Mouse (Mus musculus) gastrocnemius, adult 8-10 months (tissue): Measurements from ENCODE around the gene Rhbdd1. TPM values are rescaled to one million over a fixed set of nuclear protein-coding genes. Genes with fewer than 3 reads are reported as not detected.

Experiments used
- DNase-seq, 2 experiments: peaks; one replicate each; pipeline ENCODE4 v3.0.0; 2022; ENCODE audit warnings: low spot score in 2 of 2
- total RNA-seq, 4 experiments: library from RNA; stranded (reverse); gene quantifications; 2 replicates each; pipeline ENCODE4 v1.2.4; 2022

Rhbdd1 gene
- total RNA-seq, 4 experiments from 2014 or later = 7.6 to 8.7 (median 8.0) TPM

DNA sequence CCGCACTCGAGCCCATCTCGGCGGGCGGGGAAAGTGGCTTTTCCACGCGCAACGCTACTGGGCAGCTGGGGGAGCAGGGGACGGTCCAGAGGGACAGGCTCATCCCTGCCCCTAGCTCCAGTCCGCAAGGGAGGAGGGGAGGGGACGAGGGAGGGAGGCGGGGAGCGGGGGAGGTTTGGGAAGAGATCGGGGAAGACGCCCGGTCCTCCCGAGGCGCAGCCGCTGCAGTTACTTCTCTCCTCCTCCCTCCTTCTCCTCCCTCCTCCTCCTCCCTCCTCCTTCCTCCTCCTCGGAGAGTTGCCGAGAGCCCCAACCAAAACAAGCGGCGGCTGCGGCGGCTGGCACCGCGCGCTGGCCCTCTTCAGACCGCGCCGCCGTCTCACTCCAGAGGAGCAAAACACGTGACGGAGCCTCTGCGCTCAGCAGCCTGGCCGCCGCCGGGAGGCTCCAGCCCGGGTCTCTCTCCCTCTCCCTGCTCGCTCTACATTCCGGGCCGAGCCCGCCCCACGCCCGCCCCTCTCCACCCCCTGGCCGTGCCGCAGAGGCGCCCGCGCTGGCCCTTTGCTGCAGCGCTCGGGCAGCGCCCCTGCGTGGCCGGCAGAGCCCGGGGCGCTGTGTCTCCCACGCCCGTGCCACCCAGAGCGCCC lies 25.0 kb upstream of the Rhbdd1 start, which contains the start of gene Irs1:
TSS of gene Irs1 (minus strand) at position 266 of the 647 bp plus-strand sequence.
- peak; percentile 74 to 87 for DNase-seq

DNA sequence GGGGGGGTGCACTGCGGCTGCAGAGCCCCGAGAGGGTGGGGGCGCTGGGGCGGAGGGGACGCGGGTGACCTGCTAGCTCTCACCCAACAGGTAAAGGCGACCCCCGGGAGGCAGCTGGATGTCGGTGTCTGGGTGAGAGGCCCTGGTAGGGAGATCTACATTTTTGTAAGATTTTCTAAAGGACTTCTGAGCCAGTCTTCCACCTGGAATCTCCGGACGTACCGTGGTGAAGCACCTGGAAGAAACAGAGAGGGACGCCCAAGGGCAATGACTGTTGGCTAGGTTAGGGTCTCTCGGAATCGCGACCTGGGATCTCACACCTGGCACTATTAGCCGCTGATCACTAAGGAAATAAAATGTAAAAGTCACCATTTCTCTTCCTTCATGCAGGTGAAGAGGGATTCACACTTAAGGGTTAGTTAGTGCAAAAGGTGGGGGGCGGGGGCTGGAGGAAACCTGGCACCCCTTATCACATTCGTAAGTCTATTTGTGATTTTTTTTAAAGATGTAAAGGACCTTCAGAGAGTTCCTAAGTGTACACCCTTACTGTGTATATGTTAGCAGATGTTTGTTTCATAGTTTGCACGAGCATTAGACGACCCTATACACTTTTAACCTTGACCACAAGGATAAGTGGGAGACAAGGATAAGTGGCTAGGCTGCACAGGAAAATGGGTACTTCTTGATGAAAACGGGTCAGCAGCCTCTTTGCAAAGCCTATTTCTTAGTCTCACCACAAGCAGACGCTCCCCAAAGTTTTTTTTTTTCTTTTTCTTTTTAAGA lies 24.1 kb upstream of the Rhbdd1 start:
- DNase-seq = no peak

GRCm38 (mm10) chr1:82292771-82293170 lies 23.5 kb upstream of the Rhbdd1 start:
- peak in 1 of 2 experiments; percentile 26 for DNase-seq

GRCm38 (mm10) chr1:82294102-82294501 lies 22.1 kb upstream of the Rhbdd1 start:
- no peak for DNase-seq

DNA sequence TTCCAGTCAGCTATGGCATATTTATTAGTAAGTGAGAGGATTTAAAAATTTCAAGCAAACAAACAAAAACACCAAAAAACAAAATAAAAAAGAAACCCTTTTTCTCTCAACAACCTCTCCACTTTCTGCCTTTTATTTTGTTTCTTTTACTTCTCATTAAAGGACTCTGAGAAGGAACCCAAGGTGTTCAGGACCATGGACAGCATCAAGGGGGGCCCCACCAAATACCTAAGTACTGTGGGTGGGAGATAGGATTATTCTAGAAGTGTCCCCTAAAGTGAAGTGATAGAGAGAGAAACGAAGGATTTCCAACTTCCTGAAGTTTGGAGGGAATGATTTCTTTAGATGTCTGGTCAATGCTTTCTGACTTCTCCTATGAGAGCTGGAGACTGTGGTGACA lies 17.7 kb upstream of the Rhbdd1 start:
- DNase-seq = no peak

- no peak for DNase-seq
Measured at GRCm38 (mm10) chr1:82304483-82304882, 11.8 kb upstream of the Rhbdd1 start.

GRCm38 (mm10) chr1:82316746-82317126 lies 484 bp downstream of the Rhbdd1 start:
- DNase-seq = no peak

DNA sequence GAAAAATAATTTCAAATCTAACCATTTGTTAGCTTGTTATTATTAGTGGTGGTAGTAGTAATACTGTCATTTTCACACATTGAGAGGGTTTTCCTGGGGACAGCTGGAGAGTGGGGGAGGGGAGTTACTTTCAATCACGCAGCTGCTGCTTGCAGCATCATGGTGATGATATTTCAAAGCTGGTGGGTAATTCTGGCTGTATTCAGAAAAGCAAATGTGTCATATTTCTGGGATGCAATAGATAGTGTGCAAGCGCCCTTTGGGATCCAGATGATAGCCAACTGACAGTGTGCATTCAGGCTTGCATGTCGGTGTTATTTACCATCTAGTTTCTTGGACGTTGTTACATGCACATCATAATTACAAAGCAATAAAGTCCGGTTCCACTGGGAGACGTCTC lies 4.2 kb downstream of the Rhbdd1 start:
- DNase-seq = no peak

GRCm38 (mm10) chr1:82320864-82321263 lies 4.6 kb downstream of the Rhbdd1 start:
- DNase-seq = no peak

DNA sequence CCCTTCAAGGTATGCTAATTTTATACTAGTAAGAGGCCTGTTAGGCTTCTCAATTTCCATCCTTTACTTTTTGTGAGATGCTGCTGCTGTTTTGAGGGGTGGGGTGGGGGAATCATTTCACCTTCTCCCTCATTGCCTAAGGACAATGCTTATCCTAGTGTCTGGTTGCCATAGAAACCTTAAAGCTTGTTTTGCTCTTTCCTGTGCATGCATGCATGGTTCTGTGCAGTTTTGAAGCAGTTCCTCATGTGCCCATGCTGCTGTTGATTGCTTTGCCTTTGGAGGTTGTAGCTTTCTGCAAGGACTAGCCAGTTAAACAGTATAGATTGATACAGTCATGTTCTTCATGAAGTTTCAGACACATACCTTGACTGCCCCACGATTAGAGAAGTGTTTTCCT lies 5.2 kb downstream of the Rhbdd1 start:
- DNase-seq = no peak

DNA sequence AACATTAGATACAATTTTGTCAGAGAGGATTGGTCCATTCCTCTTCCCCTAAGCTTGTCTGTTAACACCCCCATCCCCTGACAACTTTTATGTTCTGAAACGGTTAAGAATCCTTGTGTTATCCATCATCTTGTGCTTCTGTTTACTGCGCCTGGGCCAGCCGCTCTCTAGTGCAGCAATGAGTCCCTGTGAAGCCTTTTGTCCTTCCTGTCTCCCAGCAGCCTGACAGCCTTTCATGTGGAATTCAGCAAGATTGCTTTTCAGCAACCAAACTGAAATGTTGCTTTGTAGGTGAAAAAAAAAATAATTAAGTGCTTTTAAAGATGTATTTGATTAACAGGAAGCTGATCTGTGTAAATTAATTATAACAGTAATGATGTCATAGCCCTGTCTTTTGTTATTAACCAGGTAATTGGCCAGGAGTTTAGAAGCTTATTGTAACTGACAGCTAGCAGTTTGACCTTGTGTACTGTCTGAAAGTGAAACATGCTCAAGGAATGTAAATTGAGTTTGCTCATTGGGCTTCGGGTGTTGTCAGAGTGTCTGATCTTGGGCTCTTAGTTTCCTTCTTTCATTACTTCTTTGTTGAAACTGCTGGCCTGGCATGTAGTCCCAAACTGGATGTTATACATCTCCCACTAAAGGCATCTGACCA lies 8.0 kb downstream of the Rhbdd1 start:
- no peak for DNase-seq

- no peak for DNase-seq
Measured at GRCm38 (mm10) chr1:82326120-82326519, 9.9 kb downstream of the Rhbdd1 start.

DNA sequence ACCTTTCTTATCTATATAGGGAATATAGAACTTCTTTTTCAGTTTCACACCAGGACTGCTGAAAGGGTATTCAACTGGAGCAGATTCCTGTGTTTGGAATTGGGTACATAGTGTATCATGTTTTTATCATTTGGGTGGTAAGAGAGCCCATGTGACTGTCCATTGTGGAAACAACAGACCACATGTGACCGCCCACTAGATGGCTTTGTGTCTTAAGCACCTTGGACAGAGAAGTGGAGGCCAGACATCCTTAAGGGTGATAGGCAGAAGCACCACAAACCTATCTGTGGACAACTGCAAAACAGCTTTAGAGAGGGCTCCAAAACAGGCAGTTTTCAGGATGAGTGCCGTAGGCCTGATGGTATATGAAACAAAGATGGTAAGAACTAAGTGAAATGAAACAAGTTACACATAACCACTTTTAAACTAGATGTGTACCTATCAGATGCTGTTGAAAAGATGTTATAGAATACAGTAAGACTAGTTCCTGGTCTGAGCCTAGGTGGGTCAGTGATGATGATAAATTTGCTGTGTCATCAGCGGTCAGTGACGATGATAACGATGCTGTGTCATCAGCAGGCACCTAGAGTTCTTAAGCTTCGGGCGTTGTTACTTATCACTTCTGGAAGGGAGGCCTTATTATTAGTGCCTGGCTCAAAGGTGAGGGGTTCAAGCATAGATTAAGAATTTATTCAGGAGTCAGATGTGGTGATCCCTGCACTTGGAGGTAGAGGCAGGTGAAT lies 12.0 kb downstream of the Rhbdd1 start:
- DNase-seq = no peak

DNA sequence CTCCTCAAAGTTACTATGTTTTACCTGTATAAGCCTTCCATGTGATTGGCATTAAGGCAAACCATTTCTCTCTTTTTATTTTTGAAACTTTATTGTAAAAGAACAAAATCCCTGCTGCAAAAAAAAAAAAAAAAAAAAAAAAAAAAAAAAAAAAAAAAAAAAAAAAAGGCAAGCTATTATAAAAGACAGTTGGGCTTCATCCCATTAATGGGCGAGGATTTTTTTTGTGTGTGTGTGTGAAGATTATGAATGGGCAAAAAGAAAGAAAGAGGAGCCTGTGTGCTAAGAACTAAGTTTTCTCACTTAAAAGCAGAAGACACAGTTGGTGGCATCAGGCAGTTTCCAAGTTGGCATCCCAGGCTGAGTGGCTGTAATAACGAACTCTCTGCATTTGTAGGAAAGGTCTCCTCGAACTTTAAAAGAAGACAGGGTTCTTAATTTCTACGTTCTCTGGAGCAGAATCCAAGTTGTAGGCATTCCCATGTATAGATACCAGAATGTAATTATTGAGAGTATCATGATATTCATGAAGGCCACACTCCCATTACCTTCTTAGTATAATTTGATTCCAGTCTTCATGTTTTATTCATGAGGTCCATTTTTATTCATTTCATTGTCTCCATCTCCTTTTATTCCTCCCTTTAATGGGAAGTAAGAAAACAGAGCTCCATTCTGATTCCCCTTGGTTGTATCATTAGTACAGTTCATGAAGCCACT lies 13.1 kb downstream of the Rhbdd1 start:
- DNase-seq = no peak

DNA sequence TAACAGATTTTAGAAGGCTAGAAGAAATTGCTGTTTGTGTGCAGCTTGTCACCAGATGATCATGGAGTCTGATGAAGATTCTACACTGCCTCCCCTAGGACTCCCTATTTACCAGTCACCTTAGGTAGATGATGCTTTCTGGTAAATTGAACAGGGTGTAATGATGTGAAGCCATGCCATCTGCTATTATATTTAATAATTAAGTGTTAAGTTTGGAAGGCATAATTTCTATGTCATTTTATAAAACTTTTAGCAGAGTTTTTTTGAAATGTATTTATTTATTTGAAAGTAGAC lies 13.6 kb downstream of the Rhbdd1 start:
- no peak for DNase-seq

- DNase-seq = no peak
Measured at GRCm38 (mm10) chr1:82334506-82334905, 18.3 kb downstream of the Rhbdd1 start.

- DNase-seq = no peak
Measured at GRCm38 (mm10) chr1:82353089-82353488, 36.8 kb downstream of the Rhbdd1 start.

GRCm38 (mm10) chr1:82353755-82354154 lies 37.5 kb downstream of the Rhbdd1 start:
- no peak for DNase-seq

DNA sequence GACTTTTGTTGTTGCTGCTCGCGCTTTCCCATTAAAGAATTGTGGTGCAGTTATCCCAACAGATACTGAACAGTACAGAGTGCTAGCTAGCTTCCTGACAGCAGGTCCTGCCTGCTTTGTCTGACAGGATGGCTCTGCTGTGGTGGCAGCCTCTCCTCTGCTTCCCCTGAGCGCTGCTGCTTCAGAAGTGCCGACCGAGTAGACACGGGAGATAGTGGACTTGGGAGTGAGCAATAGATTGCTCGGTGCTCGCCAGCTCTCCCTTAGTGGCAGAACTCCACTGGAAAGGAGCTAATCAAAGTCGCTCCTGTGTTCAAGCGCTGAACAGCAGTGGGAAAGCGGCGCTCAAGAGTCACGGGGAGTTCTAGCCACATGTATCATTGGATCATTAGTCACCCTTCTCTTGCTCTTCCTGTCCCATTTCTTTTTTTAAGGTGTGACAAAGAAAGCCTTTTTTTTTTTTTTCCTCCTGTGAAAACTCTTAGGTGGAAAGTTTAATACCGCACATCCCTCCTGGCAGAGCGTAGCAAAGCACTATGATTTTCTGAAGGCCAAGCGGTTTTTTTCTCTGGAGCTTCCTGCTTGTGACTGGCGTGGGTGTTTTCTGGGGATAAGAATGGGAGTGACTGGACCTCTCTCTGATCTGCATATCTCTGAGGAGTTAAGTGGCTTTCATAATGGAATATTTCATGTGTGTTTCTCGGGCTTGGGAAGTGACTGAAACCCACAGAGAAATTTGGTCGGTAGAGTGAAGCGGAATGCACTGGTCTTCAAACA lies 42.8 kb downstream of the Rhbdd1 start:
- no peak for DNase-seq

- no peak for DNase-seq
Measured at GRCm38 (mm10) chr1:82359648-82360026, 43.4 kb downstream of the Rhbdd1 start.

DNA sequence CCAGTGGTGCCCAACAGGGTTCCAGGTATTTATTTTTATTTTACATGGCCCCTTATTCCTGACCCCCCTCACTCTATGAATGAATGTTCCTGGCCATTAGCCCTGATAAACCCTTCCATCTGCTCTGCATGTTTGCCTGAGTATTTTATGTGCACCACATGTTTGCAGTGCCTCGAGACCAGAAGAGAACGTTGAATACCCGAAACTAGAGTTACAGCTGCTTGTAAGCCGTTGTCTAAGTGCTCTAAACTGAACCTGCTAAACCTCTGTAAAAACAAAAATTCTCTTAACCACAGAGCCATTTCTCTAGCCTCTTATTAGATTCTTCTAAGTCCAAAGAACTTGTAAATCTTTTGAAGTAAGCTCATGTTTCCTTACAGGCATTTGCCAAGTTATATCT lies 45.0 kb downstream of the Rhbdd1 start:
- no peak for DNase-seq
